Mouse (Mus musculus) olfactory bulb, adult 2 months (tissue): ENCODE measurements at regions not wholly inside any gene's neighbourhood (a gene's known extent, or its start where the extent isn't known, plus 50 kb on each side); places are given as distances from the start of the nearest gene placed in this dataset.

Experiments
- CTCF ChIP-seq: fragments of 200-500 bp; IDR thresholded peaks from 2 replicates; pipeline ENCODE4 v1.5.1; 2012; ENCODE audit warnings: low read depth, mild to moderate bottlenecking, low read length, moderate library complexity; ENCODE audit not compliant: insufficient read depth
- POLR2A ChIP-seq: fragments of 200-500 bp; IDR thresholded peaks from 2 replicates; pipeline ENCODE4 v1.6.1; 2012; ENCODE audit warnings: mild to moderate bottlenecking, low read depth, low read length, moderate library complexity; ENCODE audit not compliant: insufficient read depth

- TF ChIP-seq POLR2A (no peak), CTCF (no peak)
Measured at GRCm38 (mm10) chr10:117435734-117436121, 55.9 kb upstream of the Cpsf6 start.
